Mouse (Mus musculus) kidney, embryonic 16.5 days (tissue): ENCODE measurements at regions not wholly inside any gene's neighbourhood (a gene's known extent, or its start where the extent isn't known, plus 50 kb on each side); places are given as distances from the start of the nearest gene placed in this dataset.

Experiments used
- ATAC-seq: fragments of 200-750 bp; cut with Nextera tagmentation; 2 replicates; pipeline ENCODE4 v1.8.0; 2017; ENCODE audit warnings: moderate TSS enrichment; ENCODE audit not compliant: low FRiP score, low TSS enrichment
- H3K27ac ChIP-seq: fragments of 300-500 bp; sonication (generic); 2 replicates; pipeline ENCODE4 v1.5.1; 2014; ENCODE audit warnings: low read length
- H3K27me3 ChIP-seq: fragments of 300-500 bp; sonication (generic); 2 replicates; pipeline ENCODE4 v1.6.1; 2014; ENCODE audit warnings: low read length, control low read depth, mixed read lengths; ENCODE audit not compliant: insufficient read depth
- H3K36me3 ChIP-seq: fragments of 300-500 bp; sonication (generic); 2 replicates; pipeline ENCODE4 v1.6.1; 2014; ENCODE audit warnings: low read length, control low read depth, mixed read lengths; ENCODE audit not compliant: insufficient read depth
- H3K4me1 ChIP-seq: fragments of 300-500 bp; sonication (generic); 2 replicates; pipeline ENCODE4 v1.6.1; 2014; ENCODE audit warnings: low read length, control low read depth, mixed read lengths; ENCODE audit not compliant: insufficient read depth
- H3K4me2 ChIP-seq: fragments of 300-500 bp; sonication (generic); replicated peaks from 2 replicates; pipeline ENCODE4 v1.6.1; 2014; ENCODE audit warnings: low read depth, low read length
- H3K4me3 ChIP-seq: fragments of 300-500 bp; sonication (generic); 2 replicates; pipeline ENCODE4 v1.5.1; 2014; ENCODE audit warnings: mild to moderate bottlenecking, low read length
- H3K9ac ChIP-seq: fragments of 300-500 bp; sonication (generic); replicated peaks from 2 replicates; pipeline ENCODE4 v1.6.1; 2014; ENCODE audit warnings: low read length
- H3K9me3 ChIP-seq: fragments of 300-500 bp; sonication (generic); 2 replicates; pipeline ENCODE4 v1.6.1; 2016; ENCODE audit warnings: low read length, control low read depth
- WGBS: fragments of 180-500 bp; shearing (Covaris S2); extraction: QIAGEN DNeasy Blood & Tissue Kit; methylation state at CpG from one replicate; pipeline ENCODE4 v1.1.7; 2014; 5-methylcytosine and 5-hydroxymethylcytosine counted together

DNA sequence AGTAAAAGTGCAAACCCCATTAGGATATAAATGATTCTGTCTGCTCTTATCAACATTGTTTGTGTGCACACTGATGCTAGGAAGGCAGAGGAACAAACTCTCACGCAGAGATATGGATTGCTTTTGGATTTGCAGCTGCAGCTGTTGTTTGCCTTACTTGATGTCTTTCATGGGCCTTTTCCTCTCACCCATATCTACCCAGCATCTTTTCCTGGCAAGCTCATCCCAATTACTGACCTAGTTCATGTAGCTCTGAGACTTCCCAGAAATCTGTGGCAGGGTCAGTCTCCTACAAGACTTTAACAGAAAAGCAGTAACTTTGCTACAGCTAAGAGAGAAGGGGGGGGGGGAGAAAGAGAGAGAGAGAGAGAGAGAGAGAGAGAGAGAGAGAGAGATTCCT is 189.9 kb downstream of the Gnat3 start:
- Histone ChIP-seq H3K27ac (no peak overlapping the region), H3K9ac (no peak overlapping the region), H3K4me2 (no peak overlapping the region), H3K36me3 (no peaks in the 10 kb centered on the region), H3K9me3 (no peaks in the 10 kb centered on the region), H3K4me3 (no peak overlapping the region), H3K4me1 (no peaks in the 10 kb centered on the region), H3K27me3 (no peaks in the 10 kb centered on the region)
- ATAC-seq: no peak
- WGBS: 54% methylated on average over 1 of the region's 1 CpGs

GRCm38 (mm10) chr5:18153703-18154102 is 191.4 kb downstream of the Gnat3 start:
- Histone ChIP-seq H3K27ac (peak overlapping the region; percentile 56; the same call in 1 of the 2 replicates), H3K36me3 (no peaks in the 10 kb centered on the region), H3K4me1 (no peaks in the 10 kb centered on the region), H3K4me2 (no peak overlapping the region), H3K27me3 (no peaks in the 10 kb centered on the region), H3K9me3 (peaks cover 6% of the 10 kb centered on the region), H3K4me3 (no peak overlapping the region), H3K9ac (no peak overlapping the region)
- WGBS: 87% methylated on average over 1 of the region's 1 CpGs
- ATAC-seq: peak; percentile 63; the same call in 1 of the 2 replicates

- no peaks in the 10 kb centered on the region for H3K27me3 ChIP-seq
- H3K9me3 ChIP-seq: peaks cover 1% of the 10 kb centered on the region
- no peak for ATAC-seq
- H3K4me1 ChIP-seq: no peaks in the 10 kb centered on the region
- H3K4me3 ChIP-seq: no peak overlapping the region
- H3K9ac ChIP-seq: no peak overlapping the region
- H3K4me2 ChIP-seq: no peak overlapping the region
- no peak overlapping the region for H3K27ac ChIP-seq
- no peaks in the 10 kb centered on the region for H3K36me3 ChIP-seq
Observed at GRCm38 (mm10) chr5:18163515-18163914, 196.6 kb downstream of the Gnai1 start.

- no peak overlapping the region for H3K4me3 ChIP-seq
- no peak overlapping the region for H3K27ac ChIP-seq
- no peaks in the 10 kb centered on the region for H3K9me3 ChIP-seq
- no peaks in the 10 kb centered on the region for H3K27me3 ChIP-seq
- no peak overlapping the region for H3K4me2 ChIP-seq
- no peaks in the 10 kb centered on the region for H3K4me1 ChIP-seq
- no peaks in the 10 kb centered on the region for H3K36me3 ChIP-seq
- H3K9ac ChIP-seq: no peak overlapping the region
- ATAC-seq: no peak
- 82% methylated on average over 3 of the region's 3 CpGs for WGBS
Observed at GRCm38 (mm10) chr5:18177810-18178209, 182.3 kb downstream of the Gnai1 start.

DNA sequence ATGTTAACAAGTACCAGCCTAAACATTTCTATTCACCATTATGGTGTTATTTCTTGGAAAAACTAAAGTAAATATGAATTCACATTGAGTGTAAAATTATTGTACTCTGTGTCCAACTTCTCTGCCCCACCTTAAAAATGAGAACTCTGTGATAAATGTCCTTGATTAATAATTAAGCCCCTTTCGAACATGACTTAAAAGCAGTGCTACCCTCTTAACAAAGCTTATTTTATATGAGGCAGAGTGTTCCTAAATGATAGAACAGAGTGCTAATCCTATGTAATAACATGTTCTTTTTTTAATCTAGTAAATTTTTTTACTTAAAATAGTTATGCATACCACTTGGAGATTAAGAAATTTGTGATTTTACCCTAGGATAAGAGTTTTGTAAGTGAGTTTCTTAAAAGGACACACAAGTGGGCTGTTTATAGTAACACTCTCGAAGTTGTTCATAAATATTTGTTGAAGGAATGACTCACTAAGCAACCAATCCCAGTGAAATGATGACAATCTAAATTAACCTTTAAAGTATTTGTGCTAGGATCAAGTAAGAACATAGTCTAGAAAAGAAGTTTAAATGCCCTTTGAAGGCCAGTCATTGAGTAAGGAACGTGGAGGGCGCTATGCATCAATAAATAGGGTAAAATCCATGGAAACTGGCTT is 148.6 kb downstream of the Gnai1 start:
- ATAC-seq: no peak
- WGBS: 78% methylated on average over 4 of the region's 4 CpGs
- H3K4me3 ChIP-seq: no peak overlapping the region

More for the DNA sequence above, 148.6 kb downstream of the Gnai1 start:
- H3K9ac ChIP-seq: no peak overlapping the region
- no peaks in the 10 kb centered on the region for H3K27me3 ChIP-seq
- H3K27ac ChIP-seq: no peak overlapping the region
- H3K4me1 ChIP-seq: no peaks in the 10 kb centered on the region
- no peak overlapping the region for H3K4me2 ChIP-seq
- H3K36me3 ChIP-seq: no peaks in the 10 kb centered on the region
- H3K9me3 ChIP-seq: no peaks in the 10 kb centered on the region
